ENCODE assay signal across 7 mouse cellular contexts in the genomic region with DNA sequence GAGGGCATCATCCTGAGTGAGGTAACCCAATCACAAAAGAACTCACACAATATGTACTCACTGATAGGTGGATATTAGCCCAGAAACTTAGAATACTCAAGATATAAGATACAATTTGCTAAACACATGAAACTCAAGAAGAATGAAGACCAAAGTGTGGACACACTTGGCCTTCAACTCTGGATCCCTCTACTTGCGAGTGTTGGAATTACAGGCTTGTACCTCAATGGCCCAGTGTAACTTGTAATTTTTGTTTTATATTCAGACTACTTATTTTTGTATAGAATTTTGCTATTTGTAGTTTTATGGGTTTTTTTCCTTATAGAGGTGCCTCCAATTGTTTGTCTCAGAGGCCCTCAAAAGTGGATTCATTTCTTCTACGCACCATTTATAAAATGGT. TPM values are rescaled to one million over a fixed set of nuclear protein-coding genes. Genes with fewer than 3 reads are reported as not detected.
DNase-seq lines count a peak whose midpoint lies in the region; ATAC-seq and TF ChIP-seq lines count a peak whose summit lies in the region.
"Not testable (repeated sequence)": the region's sequence is repeated elsewhere in the genome, so short reads cannot be mapped to it uniquely, and the experiment has no call there.

No protein-coding gene starts in this region.

- TF ChIP-seq POLR2A in thymus, adult 2 months (IDR thresholded peaks at IDR 0.05; ENCODE audit: control insufficient read depth, extremely low read depth, insufficient read depth, low read length, poor library complexity) = not testable (repeated sequence)

- not testable (repeated sequence) for H3K36me3 ChIP-seq in liver, embryonic 14.5 days (replicated peaks; ENCODE audit: control insufficient read depth, insufficient read depth, low read depth); thymus, adult 2 months (ENCODE audit: control insufficient read depth, insufficient read depth, low read length)

- not testable (repeated sequence) for H3K9ac ChIP-seq in liver, embryonic 14.5 days (replicated peaks)

- not testable (repeated sequence) for H3K4me2 ChIP-seq in liver, embryonic 14.5 days (ENCODE audit: low read depth)

- H3K27ac ChIP-seq in liver, embryonic 14.5 days; thymus, adult 2 months (ENCODE audit: control insufficient read depth, insufficient read depth, low read length): not testable (repeated sequence)

- H3K4me1 ChIP-seq in liver, embryonic 14.5 days (replicated peaks; ENCODE audit: control insufficient read depth in 2 of 2, insufficient read depth in 2 of 2, low read length in 1 of 2); thymus, adult 2 months (replicated peaks; ENCODE audit: control insufficient read depth, insufficient read depth, low read length): not testable (repeated sequence)

- H3K4me3 ChIP-seq in liver, embryonic 14.5 days (ENCODE audit: insufficient read depth in 1 of 2, low read depth in 2 of 2, low read length in 2 of 2); thymus, adult 2 months (ENCODE audit: control insufficient read depth, insufficient read depth, low read length): not testable (repeated sequence)

- not testable (repeated sequence) for H3K9me3 ChIP-seq in liver, embryonic 14.5 days (ENCODE audit: control insufficient read depth, low read length)

- H3K27me3 ChIP-seq in liver, embryonic 14.5 days (ENCODE audit: control insufficient read depth, insufficient read depth, low read length); thymus, adult 2 months (ENCODE audit: control insufficient read depth, insufficient read depth, low read length): not testable (repeated sequence)

- DNase-seq in A20 (ENCODE audit: low read depth, low spot score) (peak; percentile 15), ES-CJ7 (ENCODE audit: low read depth, low spot score) (peak; percentile 2), adipocyte (ENCODE audit: low spot score) (peak; percentile 9)
- peak; percentile 26 for DNase-seq in induced T-regulatory cell, adult 2 months (ENCODE audit: low read depth)
- DNase-seq in liver, embryonic 14.5 days (ENCODE audit: low read depth in 3 of 3, low spot score in 3 of 3) = not testable (repeated sequence)
- peak; percentile 4 for DNase-seq in thymus, adult 2 months

- not testable (repeated sequence) for TF ChIP-seq EP300 in liver, embryonic 14.5 days (IDR thresholded peaks at IDR 0.05; ENCODE audit: low read depth)

- ATAC-seq in liver, embryonic 14.5 days (ENCODE audit: insufficient read depth) = not testable (repeated sequence)
- peak; percentile 65 for ATAC-seq in megakaryocyte progenitor cell, adult 5-6 weeks (replicated peaks; ENCODE audit: poor library complexity)

- 84% methylated on average over 2 of the region's 2 CpGs for WGBS in liver, embryonic 14.5 days (ENCODE audit: insufficient replicate concordance)
- WGBS in thymus, adult 2 months = 87% methylated on average over 2 of the region's 2 CpGs

- TF ChIP-seq CTCF in liver, embryonic 14.5 days (IDR thresholded peaks at IDR 0.05; ENCODE audit: low read depth) = peak; percentile 24; the same call in 1 of the 2 replicates
- TF ChIP-seq CTCF in thymus, adult 2 months (IDR thresholded peaks at IDR 0.05; ENCODE audit: borderline replicate concordance, control insufficient read depth, extremely low read depth, insufficient read depth, low read length, poor library complexity) = not testable (repeated sequence)

RNA-seq across cellular contexts. Expression of a gene that starts 50.8 kb away (rescaled TPM):
- 1.6 and 2.3 TPM in 2 replicates for polyA plus RNA-seq in liver, embryonic 14.5 days (2012; rRNA removed)
- polyA plus RNA-seq in liver, embryonic 14.5 days (2014; fragmentation: Nextera tagmentation; extraction: Ambion mirVana) = 7.5 and 7.8 TPM in 2 replicates
- 3.9 and 8.3 TPM in 2 replicates for total RNA-seq in megakaryocyte progenitor cell, adult 5-6 weeks (2015)
- 3.5 and 4.2 TPM in 2 replicates for total RNA-seq in megakaryocyte progenitor cell, adult 5-6 weeks (2017)
- 4.6 and 5.2 TPM in 2 replicates for polyA plus RNA-seq in thymus, adult 2 months (2012; rRNA removed)
